Mouse (Mus musculus) erythroblast, embryonic 14.5 days (primary cell): Measurements from ENCODE around the gene Wasf3.

ENCODE experiments used
- GATA1 ChIP-seq: IDR thresholded peaks from 2 replicates; pipeline ENCODE4 v1.6.1; 2012; ENCODE audit warnings: low read length, inconsistent platforms, mixed read lengths
- TAL1 ChIP-seq: IDR thresholded peaks from 3 replicates; pipeline ENCODE4 v1.6.1; 2012; ENCODE audit warnings: low read length, inconsistent platforms, mixed read lengths

GRCm38 (mm10) chr5:146424711-146425326 is 40.0 kb downstream of the Wasf3 start:
- TF ChIP-seq GATA1: no peak
- no peak for TF ChIP-seq TAL1
